Mouse (Mus musculus) liver, embryonic 14.5 days (tissue): ENCODE data around the gene Dnaic1. TPM values are rescaled to one million over a fixed set of nuclear protein-coding genes. Genes with fewer than 3 reads are reported as not detected.

Experiments
- ATAC-seq: fragments of 200-750 bp; cut with Nextera tagmentation; 2 replicates; pipeline ENCODE4 v1.8.0; 2017; ENCODE audit warnings: moderate number of reproducible peaks, mild to moderate bottlenecking, moderate library complexity; ENCODE audit not compliant: insufficient read depth
- DNase-seq, 3 experiments: peaks; one replicate each; pipeline ENCODE4 v3.0.0-alpha.2; 2012 to 2013; ENCODE audit warnings: low read depth in 3 of 3, low spot score in 3 of 3
- H3K27ac ChIP-seq: fragments of 300-500 bp; sonication (generic); 2 replicates; pipeline ENCODE4 v1.5.1; 2014; ENCODE audit warnings: moderate library complexity, mild to moderate bottlenecking, control low read depth, inconsistent platforms
- H3K27me3 ChIP-seq: fragments of 300-500 bp; sonication (generic); 2 replicates; pipeline ENCODE4 v1.6.1; 2014; ENCODE audit warnings: mild to moderate bottlenecking, low read length, moderate library complexity; ENCODE audit not compliant: control insufficient read depth, insufficient read depth
- H3K36me3 ChIP-seq: fragments of 300-500 bp; sonication (generic); replicated peaks from 2 replicates; pipeline ENCODE4 v1.6.1; 2014; ENCODE audit warnings: low read depth; ENCODE audit not compliant: control insufficient read depth, insufficient read depth
- H3K4me1 ChIP-seq, 2 experiments: fragments of 200-500 bp in 1 of 2; fragments of 300-500 bp in 1 of 2; sonication (generic) in 1 of 2; replicated peaks; 2 replicates each; pipeline ENCODE4 v1.6.1; 2012 to 2014; ENCODE audit warnings: antibody characterized with exemption in 1 of 2, inconsistent platforms in 1 of 2, low read length in 1 of 2; ENCODE audit not compliant: control insufficient read depth in 2 of 2, insufficient read depth in 2 of 2
- H3K4me2 ChIP-seq: fragments of 300-500 bp; sonication (generic); 2 replicates; pipeline ENCODE4 v1.6.1; 2014; ENCODE audit warnings: low read depth, mild to moderate bottlenecking, control low read depth, moderate library complexity
- H3K4me3 ChIP-seq, 2 experiments: fragments of 200-500 bp in 1 of 2; fragments of 300-500 bp in 1 of 2; sonication (generic) in 1 of 2; 2 replicates each; pipeline ENCODE4 v1.5.1; 2012 to 2014; ENCODE audit warnings: low read depth in 2 of 2, low read length in 2 of 2, mild to moderate bottlenecking in 2 of 2, control low read depth in 1 of 2, inconsistent platforms in 1 of 2, moderate library complexity in 1 of 2; ENCODE audit not compliant: insufficient read depth in 1 of 2
- H3K9ac ChIP-seq: fragments of 300-500 bp; sonication (generic); replicated peaks from 2 replicates; pipeline ENCODE4 v1.6.1; 2014; ENCODE audit warnings: mild to moderate bottlenecking, control low read depth, moderate library complexity
- H3K9me3 ChIP-seq: fragments of 300-500 bp; sonication (generic); 2 replicates; pipeline ENCODE4 v1.6.1; 2016; ENCODE audit warnings: low read length, mixed read lengths; ENCODE audit not compliant: control insufficient read depth
- CTCF ChIP-seq: IDR thresholded peaks from 2 replicates; pipeline ENCODE4 v1.5.1; 2016; ENCODE audit warnings: antibody characterized with exemption, low read depth, control low read depth
- EP300 ChIP-seq: IDR thresholded peaks from 2 replicates; pipeline ENCODE4 v1.6.1; 2016; ENCODE audit warnings: antibody characterized with exemption, low read depth
- WGBS: fragments of 180-500 bp; shearing (Covaris S2); extraction: QIAGEN DNeasy Blood & Tissue Kit; methylation state at CpG from one replicate; pipeline ENCODE4 v1.1.7; 2014; ENCODE audit not compliant: insufficient replicate concordance; 5-methylcytosine and 5-hydroxymethylcytosine counted together
- polyA plus RNA-seq, 2 experiments: library from polyadenylated mRNA; depleted of rRNA in 1 of 2; stranded (reverse) in 1 of 2; unstranded in 1 of 2; fragments of >200 nt; fragmentation: Nextera tagmentation in 1 of 2; extraction: Ambion mirVana in 1 of 2; gene quantifications; 2 replicates each; pipeline versions ENCODE4 v1.2.1 to v1.2.3; 2012 to 2014

Gene Dnaic1
- polyA plus RNA-seq, 2 experiments: 1.9 to 2.6 TPM

GRCm38 (mm10) chr4:41553116-41553515, 16.5 kb upstream of the Dnaic1 start:
- no peaks in the 10 kb centered on the region for H3K9me3 ChIP-seq
- ATAC-seq: no peak
- no peak overlapping the region for H3K4me2 ChIP-seq
- DNase-seq: no peak
- no peaks in the 10 kb centered on the region for H3K27me3 ChIP-seq
- no peak overlapping the region for H3K9ac ChIP-seq
- 70% methylated on average over 11 of the region's 11 CpGs for WGBS
- TF ChIP-seq CTCF (no peak), EP300 (no peak)
- peaks cover 0 to 1% of the 10 kb centered on the region in 2 experiments; a peak in 1 of 4 replicates for H3K4me1 ChIP-seq
- H3K36me3 ChIP-seq: no peaks in the 10 kb centered on the region
- no peak overlapping the region for H3K27ac ChIP-seq
- no peak overlapping the region for H3K4me3 ChIP-seq

GRCm38 (mm10) chr4:41554994-41555663, 14.4 kb upstream of the Dnaic1 start:
- Histone ChIP-seq H3K4me1 (peaks cover 0 to 1% of the 10 kb centered on the region in 2 experiments; a peak in 1 of 4 replicates), H3K27ac (no peak overlapping the region), H3K27me3 (no peaks in the 10 kb centered on the region), H3K36me3 (no peaks in the 10 kb centered on the region), H3K4me2 (no peak overlapping the region), H3K9ac (no peak overlapping the region), H3K9me3 (no peaks in the 10 kb centered on the region), H3K4me3 (no peak overlapping the region)
- DNase-seq (no peak), ATAC-seq (no peak)
- WGBS: 27% methylated on average over 14 of the region's 14 CpGs
- TF ChIP-seq EP300 (no peak), CTCF (no peak)

- Histone ChIP-seq H3K9me3 (no peaks in the 10 kb centered on the region), H3K4me1 (peaks cover 0 to 1% of the 10 kb centered on the region in 2 experiments; a peak in 1 of 4 replicates)
- 30% methylated on average over 5 of the region's 5 CpGs for WGBS
These were observed 13.1 kb upstream of the Dnaic1 start for GRCm38 (mm10) chr4:41556311-41556953.

GRCm38 (mm10) chr4:41557092-41557491, 12.5 kb upstream of the Dnaic1 start:
- Histone ChIP-seq H3K4me2 (no peak overlapping the region), H3K36me3 (no peaks in the 10 kb centered on the region), H3K4me1 (peaks cover 0 to 1% of the 10 kb centered on the region in 2 experiments; a peak in 1 of 4 replicates), H3K9ac (no peak overlapping the region), H3K27ac (no peak overlapping the region), H3K4me3 (no peak overlapping the region), H3K27me3 (no peaks in the 10 kb centered on the region), H3K9me3 (no peaks in the 10 kb centered on the region)
- ATAC-seq: no peak
- no peak for DNase-seq
- TF ChIP-seq EP300: no peak
- TF ChIP-seq CTCF: no peak
- 37% methylated on average over 3 of the region's 3 CpGs for WGBS

More at GRCm38 (mm10) chr4:41556311-41556953, 13.1 kb upstream of the Dnaic1 start:
- Histone ChIP-seq H3K27me3 (no peaks in the 10 kb centered on the region), H3K4me2 (no peak overlapping the region), H3K36me3 (no peaks in the 10 kb centered on the region), H3K9ac (no peak overlapping the region), H3K4me3 (no peak overlapping the region), H3K27ac (no peak overlapping the region)
- no peak for ATAC-seq
- no peak for DNase-seq
- TF ChIP-seq EP300 (no peak), CTCF (no peak)

- WGBS: 63% methylated on average over 5 of the region's 5 CpGs
- no peaks in the 10 kb centered on the region for H3K36me3 ChIP-seq
- DNase-seq: no peak
These were observed 6.3 kb upstream of the Dnaic1 start for GRCm38 (mm10) chr4:41563297-41563696.

More at GRCm38 (mm10) chr4:41563297-41563696, 6.3 kb upstream of the Dnaic1 start:
- no peak overlapping the region for H3K4me2 ChIP-seq
- no peak for ATAC-seq
- TF ChIP-seq EP300 (no peak), CTCF (no peak)
- H3K4me3 ChIP-seq: no peak overlapping the region
- H3K9ac ChIP-seq: no peak overlapping the region
- no peak overlapping the region for H3K27ac ChIP-seq
- peaks cover 12% of the 10 kb centered on the region for H3K27me3 ChIP-seq
- H3K9me3 ChIP-seq: no peaks in the 10 kb centered on the region
- no peaks in the 10 kb centered on the region for H3K4me1 ChIP-seq
